Mouse (Mus musculus) G1E (cell line): ENCODE data around the gene Echs1. TPM values are rescaled to one million over a fixed set of nuclear protein-coding genes. Genes with fewer than 3 reads are reported as not detected.
"Not testable (repeated sequence)": the region's sequence is repeated elsewhere in the genome, so short reads cannot be mapped to it uniquely, and the experiment has no call there.

Experiments used
- ATAC-seq: 2 replicates; pipeline ENCODE4 v1.8.0; 2016; ENCODE audit warnings: mild to moderate bottlenecking; ENCODE audit not compliant: insufficient number of reproducible peaks, poor library complexity, low FRiP score, severe bottlenecking; ENCODE audit errors: extremely low read depth
- DNase-seq: peaks from one replicate; pipeline ENCODE4 v3.0.0; 2012; ENCODE audit warnings: low spot score
- H3K27me3 ChIP-seq: 2 replicates; pipeline ENCODE4 v1.6.1; 2012; ENCODE audit warnings: mild to moderate bottlenecking, low read length, inconsistent platforms; ENCODE audit not compliant: insufficient read depth
- H3K36me3 ChIP-seq: replicated peaks from 2 replicates; pipeline ENCODE3; 2012; ENCODE audit warnings: mild to moderate bottlenecking, inconsistent platforms
- H3K4me1 ChIP-seq: 2 replicates; pipeline ENCODE4 v1.6.1; 2012; ENCODE audit warnings: low read depth, low read length, inconsistent platforms, mixed read lengths; ENCODE audit not compliant: insufficient read depth
- H3K4me3 ChIP-seq: 2 replicates; pipeline ENCODE4 v1.5.1; 2012; ENCODE audit warnings: low read depth, mild to moderate bottlenecking, inconsistent platforms, low read length, moderate library complexity, mixed read lengths
- H3K9me3 ChIP-seq: replicated peaks from 2 replicates; pipeline ENCODE4 v1.6.1; 2012; ENCODE audit warnings: inconsistent platforms
- CTCF ChIP-seq: IDR thresholded peaks from 2 replicates; pipeline ENCODE4 v1.5.1; 2012; ENCODE audit warnings: low read depth, low read length, inconsistent platforms, mixed read lengths
- GATA1 ChIP-seq: IDR thresholded peaks from 2 replicates; pipeline ENCODE4 v1.6.1; 2012; ENCODE audit warnings: borderline replicate concordance, low read length, inconsistent platforms, mixed read lengths
- GATA2 ChIP-seq: IDR thresholded peaks from 2 replicates; pipeline ENCODE4 v1.6.1; 2012; ENCODE audit warnings: low read depth, low read length, inconsistent platforms, borderline replicate concordance
- POLR2AphosphoS5 ChIP-seq: IDR thresholded peaks from 2 replicates; pipeline ENCODE4 v1.6.1; 2012; ENCODE audit warnings: low read depth, low read length, inconsistent platforms; ENCODE audit not compliant: insufficient replicate concordance
- TAL1 ChIP-seq: conservative IDR thresholded peaks from 2 replicates; pipeline ENCODE4 v1.6.1; 2012; ENCODE audit warnings: low read depth, low read length, inconsistent platforms, mixed read lengths
- polyA plus RNA-seq: library from polyadenylated mRNA; stranded (reverse); fragments of >175 nt; gene quantifications from 2 replicates; pipeline ENCODE4 v1.2.3, GENCODE M21; 2012
- total RNA-seq, 2 experiments: library from RNA; stranded (forward) in 1 of 2; stranded (reverse) in 1 of 2; fragments of 200-1000 nt in 1 of 2; fragments of >200 nt in 1 of 2; fragmentation: Nextera tagmentation in 1 of 2; gene quantifications; 2 replicates each; pipeline ENCODE4 v1.2.3; 2014 to 2017

Gene Echs1
- total and polyA plus RNA-seq, 3 experiments: 5.8 to 81.5 (median 32.6) TPM

DNA sequence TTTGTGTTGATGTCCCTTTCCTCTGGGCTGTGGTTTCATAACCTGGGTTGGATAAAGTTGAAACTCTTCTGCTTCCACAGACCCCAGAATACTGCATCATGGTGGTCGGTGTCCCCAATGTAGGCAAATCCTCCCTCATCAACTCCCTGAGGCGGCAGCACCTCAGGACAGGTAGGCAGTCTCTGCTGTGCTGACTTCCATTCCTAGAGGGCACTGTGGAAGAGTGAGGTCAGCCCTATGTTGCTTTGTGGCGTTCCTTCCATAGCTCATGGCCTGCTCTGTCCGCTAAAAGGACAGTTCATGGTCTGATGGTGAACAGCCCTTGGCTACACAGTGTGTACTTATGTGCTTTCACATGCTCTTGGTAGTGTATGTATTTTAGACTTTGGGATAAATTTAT is 28.3 kb upstream of the Echs1 start:
- TF ChIP-seq CTCF (no peak), GATA2 (no peak), TAL1 (no peak), POLR2AphosphoS5 (no peak), GATA1 (no peak)
- peaks cover 15% of the 10 kb centered on the region for H3K4me1 ChIP-seq
- DNase-seq (no peak), ATAC-seq (no peak)
- no peaks in the 10 kb centered on the region for H3K27me3 ChIP-seq
- no peaks in the 10 kb centered on the region for H3K9me3 ChIP-seq
- peaks cover 82% of the 10 kb centered on the region for H3K36me3 ChIP-seq
- no peak overlapping the region for H3K4me3 ChIP-seq

- Histone ChIP-seq H3K4me3 (no peak overlapping the region), H3K9me3 (no peaks in the 10 kb centered on the region), H3K27me3 (no peaks in the 10 kb centered on the region), H3K36me3 (peaks cover 65% of the 10 kb centered on the region), H3K4me1 (peaks cover 34% of the 10 kb centered on the region)
- TF ChIP-seq GATA1 (no peak), CTCF (peak; percentile 46)
- DNase-seq: peak; percentile 70
- ATAC-seq: peak; percentile 41
Observed at GRCm38 (mm10) chr7:140141350-140141749, 25.1 kb upstream of the Echs1 start.

GRCm38 (mm10) chr7:140138021-140138310 is 21.7 kb upstream of the Echs1 start:
- H3K36me3 ChIP-seq: peaks cover 61% of the 10 kb centered on the region
- DNase-seq: no peak
- no peak; the same call in 1 of the 2 replicates for ATAC-seq

DNA sequence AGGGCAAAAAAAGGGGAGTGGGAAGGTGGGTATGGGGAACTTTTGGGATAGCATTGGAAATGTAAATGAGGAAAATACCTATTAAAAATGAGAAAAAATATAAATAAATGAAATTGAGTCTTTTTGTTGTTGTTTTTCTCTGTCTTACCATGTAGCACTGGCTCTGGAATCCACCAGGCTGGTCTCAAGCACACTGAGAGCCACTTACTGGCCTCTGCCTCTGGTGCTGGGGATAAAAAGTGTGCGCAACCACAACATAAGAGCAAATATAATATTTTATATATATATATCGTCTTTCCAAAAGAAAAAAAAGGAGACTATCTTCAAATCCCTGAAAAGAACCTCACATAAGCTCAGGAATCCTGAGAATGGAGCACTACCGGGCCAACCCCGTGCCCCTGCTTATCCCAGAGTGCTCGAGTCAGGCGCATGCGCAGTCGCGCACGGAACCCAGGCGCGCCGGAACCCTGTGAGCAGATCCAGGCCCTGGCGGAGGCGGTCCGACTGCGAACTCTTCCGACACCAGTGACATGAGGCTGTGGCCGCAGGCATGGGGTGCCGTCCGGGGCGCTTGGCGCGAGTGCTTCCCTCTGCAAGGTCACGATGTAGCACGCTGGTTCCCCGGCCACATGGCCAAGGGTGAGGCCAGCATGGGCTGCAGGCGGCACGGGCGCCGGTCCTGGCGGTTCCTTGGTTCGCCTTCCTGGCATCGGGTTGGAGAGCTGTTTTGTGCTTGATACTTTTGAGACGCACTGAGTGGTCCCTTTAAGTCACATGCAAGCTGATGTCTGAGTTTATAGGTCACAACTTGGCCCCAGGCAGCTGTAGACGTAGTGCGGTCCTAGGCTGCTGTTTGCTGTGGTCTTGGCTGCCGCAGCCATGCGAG is 21.1 kb upstream of the Echs1 start, which contains the start of gene Mtg1:
Gene Mtg1, plus strand, starts transcription at position 430 of the 886 bp plus-strand sequence.
- Histone ChIP-seq H3K4me1 (peaks cover 64% of the 10 kb centered on the region), H3K9me3 (no peaks in the 10 kb centered on the region), H3K36me3 (peaks cover 58% of the 10 kb centered on the region), H3K27me3 (no peaks in the 10 kb centered on the region), H3K4me3 (peak within 1 kb of the TSS; percentile 96)
- TF ChIP-seq GATA2 (no peak), CTCF (no peak), GATA1 (no peak), TAL1 (no peak), POLR2AphosphoS5 (no peak)
- ATAC-seq (peak; percentile 68), DNase-seq (peak; percentile 90)

More at GRCm38 (mm10) chr7:140138021-140138310, 21.7 kb upstream of the Echs1 start:
- no peaks in the 10 kb centered on the region for H3K27me3 ChIP-seq
- peak overlapping the region; percentile 96 for H3K4me3 ChIP-seq
- TF ChIP-seq POLR2AphosphoS5 (no peak), TAL1 (no peak), GATA1 (no peak), GATA2 (no peak), CTCF (no peak)
- H3K9me3 ChIP-seq: no peaks in the 10 kb centered on the region
- H3K4me1 ChIP-seq: peaks cover 58% of the 10 kb centered on the region

- H3K27me3 ChIP-seq: no peaks in the 10 kb centered on the region
- peaks cover 67% of the 10 kb centered on the region for H3K4me1 ChIP-seq
- H3K4me3 ChIP-seq: no peak overlapping the region; the same call in 1 of the 2 replicates
- TF ChIP-seq CTCF: no peak
- no peak for TF ChIP-seq GATA2
- TF ChIP-seq TAL1: no peak
- no peak for TF ChIP-seq POLR2AphosphoS5
- TF ChIP-seq GATA1: no peak
- H3K9me3 ChIP-seq: no peaks in the 10 kb centered on the region
- no peak for ATAC-seq
- peaks cover 65% of the 10 kb centered on the region for H3K36me3 ChIP-seq
- DNase-seq: no peak
Observed at GRCm38 (mm10) chr7:140135106-140135770, 19.0 kb upstream of the Echs1 start.

- peak overlapping the region; percentile 7; the same call in 1 of the 2 replicates for H3K4me3 ChIP-seq
- ATAC-seq: peak; percentile 64
- not testable (repeated sequence) for DNase-seq, H3K9me3 ChIP-seq, H3K27me3 ChIP-seq
- peaks cover 65% of the 10 kb centered on the region for H3K36me3 ChIP-seq
- H3K4me1 ChIP-seq: peaks cover 64% of the 10 kb centered on the region
Observed at GRCm38 (mm10) chr7:140134033-140134432, 17.8 kb upstream of the Echs1 start.

DNA sequence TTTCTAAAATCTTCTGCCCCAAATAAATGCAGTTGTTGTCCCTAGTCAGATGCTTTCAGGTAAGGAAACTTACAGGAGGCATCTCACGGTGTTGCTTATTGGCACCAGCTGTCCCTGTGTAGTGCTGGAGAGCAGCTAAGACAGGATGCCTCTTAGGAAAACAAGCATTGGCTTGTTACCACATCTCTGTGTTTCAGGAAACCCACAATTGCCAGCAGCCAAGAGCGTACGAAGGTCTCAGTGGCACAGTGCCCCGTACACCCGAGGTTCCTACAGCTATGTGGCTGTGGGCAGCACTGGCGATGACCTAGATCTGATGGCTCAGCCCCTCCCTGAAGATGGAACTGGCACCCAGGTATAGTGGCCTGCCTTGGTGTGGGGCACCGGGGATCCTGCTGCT is 15.9 kb upstream of the Echs1 start:
- not testable (repeated sequence) for H3K27me3 ChIP-seq, ATAC-seq, DNase-seq, H3K9me3 ChIP-seq, H3K4me3 ChIP-seq
- Histone ChIP-seq H3K4me1 (peaks cover 65% of the 10 kb centered on the region), H3K36me3 (peaks cover 78% of the 10 kb centered on the region)
